Mouse (Mus musculus): ENCODE results near the gene Vmn1r173. TPM values are rescaled to one million over a fixed set of nuclear protein-coding genes. Genes with fewer than 3 reads are reported as not detected.

Vmn1r173 gene
- polyA plus RNA-seq (2012; rRNA removed) = not detected in 2 replicates

DNA sequence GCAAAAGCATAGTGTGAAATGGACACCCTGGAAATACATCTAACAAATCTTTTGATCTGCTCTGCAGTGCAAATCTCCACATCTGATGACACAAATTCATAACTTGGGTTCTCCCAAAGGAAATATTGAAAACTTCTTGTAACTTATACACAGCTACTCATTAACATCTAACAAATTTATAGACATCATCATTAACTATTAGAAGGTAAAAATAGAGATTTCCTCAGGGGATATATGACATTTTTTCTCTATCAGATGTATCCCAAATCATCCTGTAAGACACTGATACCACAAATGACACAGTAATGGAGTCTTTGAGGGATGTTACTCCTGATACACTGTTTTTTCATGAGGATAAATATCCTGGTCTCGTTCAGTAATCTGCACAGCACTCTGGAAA lies at the start of gene Vmn1r173:
Gene Vmn1r173 (plus strand): TSS at position 301 of the 400 bp plus-strand sequence.

GRCm38 (mm10) chr7:23658016-23658415 lies 42.5 kb upstream of the Vmn1r173 start, which contains the start of gene Vmn1r172:
Vmn1r172 (plus strand) TSS chr7:23658316.

GRCm38 (mm10) chr7:23751970-23752369 lies 51.5 kb downstream of the Vmn1r173 start, which contains the start of gene Vmn1r174:
Vmn1r174 (plus strand) TSS chr7:23752270.

Other genes starting within 250 kb of the Vmn1r173 start
- gene Vmn1r167, start 193.5 kb upstream of the Vmn1r173 start, polyA plus RNA-seq (2012; rRNA removed) = not detected in 2 replicates
- gene Vmn1r168, start 161.0 kb upstream of the Vmn1r173 start, polyA plus RNA-seq (2012; rRNA removed) = not detected in 2 replicates
- not detected in 2 replicates for gene Vmn1r169, start 125.2 kb upstream of the Vmn1r173 start, polyA plus RNA-seq (2012; rRNA removed)
- gene Vmn1r170, start 94.5 kb upstream of the Vmn1r173 start, polyA plus RNA-seq (2012; rRNA removed) = not detected in 2 replicates
- not detected in 2 replicates for gene Vmn1r171, start 70.0 kb upstream of the Vmn1r173 start, polyA plus RNA-seq (2012; rRNA removed)
- gene Vmn1r172, start 42.4 kb upstream of the Vmn1r173 start, polyA plus RNA-seq (2012; rRNA removed) = not detected in 2 replicates
- not detected in 2 replicates for gene Vmn1r174, start 51.6 kb downstream of the Vmn1r173 start, polyA plus RNA-seq (2012; rRNA removed)
- not detected in 2 replicates for gene Vmn1r175, start 109.9 kb downstream of the Vmn1r173 start, polyA plus RNA-seq (2012; rRNA removed)
- not detected in 2 replicates for gene Vmn1r176, start 136.7 kb downstream of the Vmn1r173 start, polyA plus RNA-seq (2012; rRNA removed)
- gene Vmn1r177, start 165.7 kb downstream of the Vmn1r173 start, polyA plus RNA-seq (2012; rRNA removed) = not detected in 2 replicates
- gene Vmn1r178, start 191.3 kb downstream of the Vmn1r173 start, polyA plus RNA-seq (2012; rRNA removed) = not detected in 2 replicates
- gene Vmn1r179, start 226.3 kb downstream of the Vmn1r173 start, polyA plus RNA-seq (2012; rRNA removed) = not detected in 2 replicates
- gene Vmn1r180, start 249.9 kb downstream of the Vmn1r173 start, polyA plus RNA-seq (2012; rRNA removed) = not detected in 2 replicates